Mouse (Mus musculus) frontal cortex, postnatal 14 days (tissue): ENCODE measurements around the gene 2200002D01Rik.
"Not testable (repeated sequence)": the region's sequence is repeated elsewhere in the genome, so short reads cannot be mapped to it uniquely, and the experiment has no call there.

ENCODE experiments used
- DNase-seq, 2 experiments: peaks; one replicate each; pipeline ENCODE4 v3.0.0; 2022; ENCODE audit warnings: low spot score in 2 of 2

2200002D01Rik gene

GRCm38 (mm10) chr7:29237596-29237995 lies 10.7 kb downstream of the 2200002D01Rik start:
- peak in 1 of 2 experiments; percentile 25 for DNase-seq

- DNase-seq, result no peak
Observed at GRCm38 (mm10) chr7:29236593-29236992, 11.7 kb downstream of the 2200002D01Rik start.

- DNase-seq, result no peak
Observed at GRCm38 (mm10) chr7:29234661-29235060, 13.6 kb downstream of the 2200002D01Rik start.

GRCm38 (mm10) chr7:29233745-29234144 lies 14.5 kb downstream of the 2200002D01Rik start:
- DNase-seq, result no peak

GRCm38 (mm10) chr7:29232247-29233013 lies 15.8 kb downstream of the 2200002D01Rik start, which contains the start of gene Kcnk6:
Gene Kcnk6 (minus strand): TSS chr7:29232515.
- no peak for DNase-seq

GRCm38 (mm10) chr7:29231517-29231916 lies 16.7 kb downstream of the 2200002D01Rik start:
- DNase-seq, result no peak

GRCm38 (mm10) chr7:29230560-29230959 lies 17.7 kb downstream of the 2200002D01Rik start:
- no peak for DNase-seq

GRCm38 (mm10) chr7:29228202-29228601 lies 20.1 kb downstream of the 2200002D01Rik start:
- DNase-seq, result no peak

GRCm38 (mm10) chr7:29225520-29225919 lies 22.7 kb downstream of the 2200002D01Rik start:
- DNase-seq, result no peak

GRCm38 (mm10) chr7:29224756-29225394 lies 23.4 kb downstream of the 2200002D01Rik start:
- DNase-seq, result no peak

GRCm38 (mm10) chr7:29214846-29215245 lies 33.4 kb downstream of the 2200002D01Rik start:
- DNase-seq, result no peak

- no peak for DNase-seq
Observed at GRCm38 (mm10) chr7:29214236-29214635, 34.0 kb downstream of the 2200002D01Rik start.

GRCm38 (mm10) chr7:29213675-29214082 lies 34.6 kb downstream of the 2200002D01Rik start, which contains the start of gene Catsperg1:
Gene Catsperg1 (minus strand): TSS chr7:29214035.
- DNase-seq, result no peak

GRCm38 (mm10) chr7:29212775-29213560 lies 35.3 kb downstream of the 2200002D01Rik start:
- DNase-seq, result not testable (repeated sequence)

GRCm38 (mm10) chr7:29212199-29212765 lies 36.0 kb downstream of the 2200002D01Rik start:
- no peak for DNase-seq

- DNase-seq, result peak; percentile 64 to 71
Observed at GRCm38 (mm10) chr7:29211415-29212198, 36.7 kb downstream of the 2200002D01Rik start.

- DNase-seq, result not testable (repeated sequence)
Observed at GRCm38 (mm10) chr7:29211013-29211412, 37.3 kb downstream of the 2200002D01Rik start.

GRCm38 (mm10) chr7:29202577-29202976 lies 45.7 kb downstream of the 2200002D01Rik start:
- DNase-seq, result no peak
